ENCODE assay signal across 9 mouse cellular contexts in the genomic region with DNA sequence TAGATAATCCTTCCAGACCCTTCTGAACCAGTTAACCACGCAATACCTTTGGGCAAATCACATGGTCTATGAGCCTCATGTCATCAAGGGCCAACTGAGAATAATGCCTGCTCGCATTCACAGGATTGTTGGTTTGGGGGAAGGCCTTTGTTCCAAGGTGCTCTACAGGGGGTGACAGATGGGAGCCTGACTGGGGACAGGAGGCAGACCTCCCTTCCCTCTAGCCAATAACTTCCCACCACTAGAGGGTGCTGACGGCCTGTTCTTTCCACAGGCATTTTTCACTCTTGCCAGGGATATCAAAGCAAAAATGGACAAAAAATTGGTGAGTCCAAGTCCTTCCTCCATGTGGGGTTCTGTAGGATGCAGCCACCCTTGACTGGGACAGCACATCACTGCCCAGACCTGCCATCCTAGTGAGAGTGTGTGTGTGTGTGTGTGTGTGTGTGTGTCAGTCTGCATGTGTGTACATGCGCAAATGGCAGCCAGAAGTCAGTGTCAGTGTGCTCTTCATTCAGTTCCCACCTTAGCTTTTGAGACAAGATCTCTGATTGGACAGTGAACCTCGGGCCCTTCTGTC. TPM values are rescaled to one million over a fixed set of nuclear protein-coding genes. Genes with fewer than 3 reads are reported as not detected.
DNase-seq lines count a peak whose midpoint lies in the region; ATAC-seq and TF ChIP-seq lines count a peak whose summit lies in the region.
"Had no signal": no experiment of that assay in that cellular context is flagged by ENCODE, and none has a peak within 500 bp of the region (broad histone marks: within the 10 kb centered on the region; RNA-seq: fewer than 3 reads in every experiment).

No protein-coding gene starts in this region.

- DNase-seq in testis, postnatal 14 days (ENCODE audit: low spot score): no peak
- peak; percentile 34 to 79 for DNase-seq in cerebellum, postnatal 4 days (ENCODE audit: low spot score in 2 of 2)
- DNase-seq in gastrocnemius, adult 8-10 months (ENCODE audit: low spot score in 2 of 2): peak; percentile 29 to 41
- peak; percentile 80 for DNase-seq in intestine, embryonic 14.5 days (ENCODE audit: low spot score)
- DNase-seq in left cerebral cortex, postnatal 25 days (ENCODE audit: low spot score in 2 of 2): peak; percentile 70 to 79
- peak; percentile 93 for DNase-seq in midbrain, embryonic 11.5 days (ENCODE audit: low spot score, missing footprints)
- DNase-seq in right cerebral cortex, postnatal 25 days: peak; percentile 70

- TF ChIP-seq POLR2A in testis, adult 2 months (IDR thresholded peaks at IDR 0.05; ENCODE audit: control insufficient read depth, low read depth, low read length): no peak

- no peak overlapping the region for H3K9ac ChIP-seq in intestine, embryonic 14.5 days (ENCODE audit: low read length)
- H3K9ac ChIP-seq in midbrain, embryonic 11.5 days (ENCODE audit: low read length): no peak overlapping the region

- ATAC-seq in intestine, embryonic 14.5 days (replicated peaks; ENCODE audit: low FRiP score, low TSS enrichment, low read depth): 0 out of 2 replicates have a peak, but pooled peaks have one; percentile 28
- ATAC-seq in midbrain, embryonic 11.5 days (ENCODE audit: low FRiP score): peak; percentile 57; the same call in 1 of the 2 replicates

- no peaks in the 10 kb centered on the region for H3K9me3 ChIP-seq in intestine, embryonic 14.5 days (ENCODE audit: control insufficient read depth, low read length)
- H3K9me3 ChIP-seq in midbrain, embryonic 11.5 days (ENCODE audit: control insufficient read depth, low read length): no peaks in the 10 kb centered on the region

- peaks cover 2% of the 10 kb centered on the region for H3K36me3 ChIP-seq in testis, adult 2 months (ENCODE audit: control insufficient read depth, insufficient read depth, low read length)
- peaks cover 94% of the 10 kb centered on the region for H3K36me3 ChIP-seq in intestine, embryonic 14.5 days (ENCODE audit: control insufficient read depth, insufficient read depth, low read length)
- H3K36me3 ChIP-seq in midbrain, embryonic 11.5 days (ENCODE audit: control insufficient read depth, insufficient read depth, low read length): peaks cover 31% of the 10 kb centered on the region

- no peak overlapping the region for H3K27ac ChIP-seq in testis, adult 2 months (ENCODE audit: control insufficient read depth, insufficient read depth, low read depth, low read length)
- no peak overlapping the region for H3K27ac ChIP-seq in intestine, embryonic 14.5 days (ENCODE audit: low read depth)
- H3K27ac ChIP-seq in midbrain, embryonic 11.5 days (ENCODE audit: low read depth, low read length): no peak overlapping the region

- H3K4me2 ChIP-seq in intestine, embryonic 14.5 days (ENCODE audit: low read length): no peak overlapping the region
- H3K4me2 ChIP-seq in midbrain, embryonic 11.5 days: no peak overlapping the region

- TF ChIP-seq CTCF in testis, adult 2 months (IDR thresholded peaks at IDR 0.05; ENCODE audit: control insufficient read depth, insufficient read depth, insufficient replicate concordance, low read depth, low read length): peak; percentile 46; the same call in 1 of the 2 replicates

- intact Hi-C loops in left cerebral cortex, postnatal 25 days (cut with DNase I): loop anchor here (2.0 to 5.0 kb wide), 3 partner anchors 65 to 210 kb away; partner anchors contain the start of gene Ap1m1

- WGBS in intestine, embryonic 14.5 days: 62% methylated on average over 5 of the region's 5 CpGs
- 56% methylated on average over 5 of the region's 5 CpGs for WGBS in midbrain, embryonic 11.5 days

- H3K4me3 ChIP-seq in testis, adult 2 months (ENCODE audit: control insufficient read depth, low read depth, low read length): no peak overlapping the region
- H3K4me3 ChIP-seq in intestine, embryonic 14.5 days (ENCODE audit: low read depth, low read length): no peak overlapping the region
- H3K4me3 ChIP-seq in midbrain, embryonic 11.5 days (ENCODE audit: low read depth, low read length): no peak overlapping the region
- H3K4me3 ChIP-seq: myocyte had no signal

- H3K4me1 ChIP-seq in testis, adult 2 months (ENCODE audit: control insufficient read depth, insufficient read depth, low read length): no peaks in the 10 kb centered on the region
- H3K4me1 ChIP-seq in intestine, embryonic 14.5 days (replicated peaks; ENCODE audit: control insufficient read depth, insufficient read depth, low read length): no peaks in the 10 kb centered on the region
- H3K4me1 ChIP-seq in midbrain, embryonic 11.5 days (ENCODE audit: control insufficient read depth, insufficient read depth, low read length): no peaks in the 10 kb centered on the region

- H3K27me3 ChIP-seq in testis, adult 2 months (ENCODE audit: control insufficient read depth, insufficient read depth, low read length): no peaks in the 10 kb centered on the region
- H3K27me3 ChIP-seq in intestine, embryonic 14.5 days (replicated peaks; ENCODE audit: control insufficient read depth, insufficient read depth, low read length): no peaks in the 10 kb centered on the region
- H3K27me3 ChIP-seq in midbrain, embryonic 11.5 days (ENCODE audit: control insufficient read depth, insufficient read depth, low read length): no peaks in the 10 kb centered on the region

RNA-seq across cellular contexts. Expression of gene Hsh2d, which starts 12.0 kb away (rescaled TPM):
- polyA plus RNA-seq in testis, adult 2 months (2012; rRNA removed): 0.31 and 0.65 TPM in 2 replicates
- not detected for total RNA-seq in gastrocnemius, adult 8-10 months (2022)
- polyA plus RNA-seq in intestine, embryonic 14.5 days (2014; fragmentation: Nextera tagmentation; extraction: Ambion mirVana): 0.81 and 1.1 TPM in 2 replicates
- total RNA-seq in left cerebral cortex, postnatal 25 days (2021): not detected
- polyA plus RNA-seq in midbrain, embryonic 11.5 days (2014; fragmentation: Nextera tagmentation; extraction: Ambion mirVana): not detected in 2 replicates
- polyA plus RNA-seq: myocyte had no signal

RNA-seq across cellular contexts. Expression of gene Rab8a, which starts 16.4 kb away (rescaled TPM):
- 33.7 and 44.0 TPM in 2 replicates for polyA plus RNA-seq in testis, adult 2 months (2012; rRNA removed)
- 10 to 100 TPM in 2 of 4 experiments, 1 to 10 TPM in 2; 6.3 to 14.1 (median 9.0) TPM for total RNA-seq in gastrocnemius, adult 8-10 months (2022)
- 104 and 105 TPM in 2 replicates for polyA plus RNA-seq in intestine, embryonic 14.5 days (2014; fragmentation: Nextera tagmentation; extraction: Ambion mirVana)
- 10 to 100 TPM; 40.9 to 41.9 TPM for total RNA-seq in left cerebral cortex, postnatal 25 days (2021)
- polyA plus RNA-seq in midbrain, embryonic 11.5 days (2014; fragmentation: Nextera tagmentation; extraction: Ambion mirVana): 103 and 107 TPM in 2 replicates

RNA-seq across cellular contexts. Expression of gene Cib3, which starts 35.2 kb away (rescaled TPM):
- polyA plus RNA-seq in testis, adult 2 months (2012; rRNA removed): 0.05 and 0.48 TPM in 2 replicates
- total RNA-seq in gastrocnemius, adult 8-10 months (2022): not detected
- not detected in 2 replicates for polyA plus RNA-seq in intestine, embryonic 14.5 days (2014; fragmentation: Nextera tagmentation; extraction: Ambion mirVana)
- under 1 TPM in 1 of 2 experiments, not detected in 1; 0.53 TPM for total RNA-seq in left cerebral cortex, postnatal 25 days (2021)
- not detected in 2 replicates for polyA plus RNA-seq in midbrain, embryonic 11.5 days (2014; fragmentation: Nextera tagmentation; extraction: Ambion mirVana)
- polyA plus RNA-seq: myocyte had no signal

RNA-seq across cellular contexts. Expression of gene Gm11034, which starts 36.0 kb away (rescaled TPM):
- polyA plus RNA-seq in testis, adult 2 months (2012; rRNA removed): not detected in 2 replicates
- total RNA-seq in gastrocnemius, adult 8-10 months (2022): not detected
- not detected in 2 replicates for polyA plus RNA-seq in intestine, embryonic 14.5 days (2014; fragmentation: Nextera tagmentation; extraction: Ambion mirVana)
- total RNA-seq in left cerebral cortex, postnatal 25 days (2021): not detected
- not detected in 2 replicates for polyA plus RNA-seq in midbrain, embryonic 11.5 days (2014; fragmentation: Nextera tagmentation; extraction: Ambion mirVana)
- polyA plus RNA-seq: myocyte had no signal

RNA-seq across cellular contexts. Expression of gene Fam32a, which starts 42.1 kb away (rescaled TPM):
- 14.5 and 15.4 TPM in 2 replicates for polyA plus RNA-seq in testis, adult 2 months (2012; rRNA removed)
- 1 to 10 TPM; 5.9 to 9.7 (median 7.9) TPM for total RNA-seq in gastrocnemius, adult 8-10 months (2022)
- 73.3 and 74.3 TPM in 2 replicates for polyA plus RNA-seq in intestine, embryonic 14.5 days (2014; fragmentation: Nextera tagmentation; extraction: Ambion mirVana)
- total RNA-seq in left cerebral cortex, postnatal 25 days (2021): 10 to 100 TPM; 54.4 to 54.8 TPM
- polyA plus RNA-seq in midbrain, embryonic 11.5 days (2014; fragmentation: Nextera tagmentation; extraction: Ambion mirVana): 73.1 and 77.8 TPM in 2 replicates
